In genomic region chr6:140375671-140376070, GRCm38 (mm10) we compare ENCODE assay signal across 21 mouse cellular contexts. TPM values are rescaled to one million over a fixed set of nuclear protein-coding genes. Genes with fewer than 3 reads are reported as not detected.
DNase-seq lines count a peak whose midpoint lies in the region; TF ChIP-seq lines count a peak whose summit lies in the region.
"Had no signal": no experiment of that assay in that cellular context is flagged by ENCODE, and none has a peak within 500 bp of the region (broad histone marks: within the 10 kb centered on the region; RNA-seq: fewer than 3 reads in every experiment).

No protein-coding gene starts in this region.

- peaks cover 4% of the 10 kb centered on the region; the same call in 1 of the 2 replicates for H3K4me1 ChIP-seq in kidney, adult 2 months (ENCODE audit: control insufficient read depth, insufficient read depth, low read length)
- H3K4me1 ChIP-seq: embryonic facial prominence, embryonic 10.5 days; embryonic facial prominence, embryonic 12.5 days; forebrain, embryonic 13.5 days had no signal

- no peak for TF ChIP-seq POLR2A in kidney, adult 2 months (IDR thresholded peaks at IDR 0.05; ENCODE audit: low read depth, low read length)

- no peak overlapping the region for H3K27ac ChIP-seq in kidney, adult 2 months (ENCODE audit: insufficient read depth, low read depth, low read length)
- H3K27ac ChIP-seq: embryonic facial prominence, embryonic 10.5 days; embryonic facial prominence, embryonic 12.5 days; forebrain, embryonic 13.5 days; forebrain, embryonic 15.5 days had no signal

- 51% methylated on average over 4 of the region's 4 CpGs for WGBS in kidney, adult 2 months

- no peak overlapping the region for H3K4me3 ChIP-seq in kidney, adult 2 months (ENCODE audit: insufficient read depth, low read depth, low read length)
- H3K4me3 ChIP-seq: embryonic facial prominence, embryonic 10.5 days; embryonic facial prominence, embryonic 12.5 days; forebrain, embryonic 13.5 days; forebrain, embryonic 15.5 days had no signal

- no peaks in the 10 kb centered on the region for H3K36me3 ChIP-seq in kidney, adult 2 months (ENCODE audit: control insufficient read depth, insufficient read depth, low read length)
- H3K36me3 ChIP-seq: embryonic facial prominence, embryonic 10.5 days; embryonic facial prominence, embryonic 12.5 days; forebrain, embryonic 15.5 days; G1E had no signal

- no peaks in the 10 kb centered on the region for H3K27me3 ChIP-seq in kidney, adult 2 months (replicated peaks; ENCODE audit: control insufficient read depth, insufficient read depth, low read length)
- H3K27me3 ChIP-seq: embryonic facial prominence, embryonic 12.5 days; forebrain, embryonic 13.5 days; forebrain, embryonic 15.5 days; Patski had no signal

- TF ChIP-seq CTCF in kidney, adult 2 months (conservative IDR thresholded peaks at IDR 0.05; ENCODE audit: insufficient read depth, insufficient read length, low read depth, low read length) = no peak

- peak; percentile 40 for DNase-seq in kidney, adult 2 months
- no peak for DNase-seq in kidney, postnatal 14 days
- peak; percentile 16 for DNase-seq in ES-CJ7 (ENCODE audit: low read depth, low spot score)
- DNase-seq in R1 (ENCODE audit: low read depth, low spot score) = peak; percentile 74
- no peak for DNase-seq in thymus, postnatal 25 days
- no peak for DNase-seq in left cerebral cortex, adult 8-10 months (ENCODE audit: low spot score in 2 of 2)
- DNase-seq: adrenal gland, adult 8-10 months; adrenal gland, postnatal 14 days; adrenal gland, postnatal 36 days; cerebellum, adult 11-12 months; cerebellum, adult 2 months; cerebellum, adult 9-10 months; cerebellum, postnatal 10 days; cerebellum, postnatal 25 days; forebrain, postnatal 0 days had no signal

RNA-seq across cellular contexts. Expression of gene Plekha5, which starts 48.2 kb away (rescaled TPM):
- 20.1 and 21.4 TPM in 2 replicates for polyA plus RNA-seq in kidney, adult 2 months (2012; rRNA removed)
- 100 to 1,000 TPM; 124 to 132 (median 127) TPM for total RNA-seq in left cerebral cortex, adult 8-10 months (2022)
- polyA plus RNA-seq: G1E had no signal

Comparison
In these comparisons a context has a peak if more than half of its experiments do, and no peak if none do; other contexts are left out.
1. DNase-seq: peak in kidney, adult 2 months (single experiment), ES-CJ7 (single experiment) and R1 (single experiment); none in kidney, postnatal 14 days (single experiment), thymus, postnatal 25 days (single experiment) and left cerebral cortex, adult 8-10 months (0 of 2).